19 mouse cellular contexts compared by ENCODE assay signal in genomic region chr1:135714901-135715609, GRCm38 (mm10). TPM values are rescaled to one million over a fixed set of nuclear protein-coding genes. Genes with fewer than 3 reads are reported as not detected.
DNase-seq lines count a peak whose midpoint lies in the region; ATAC-seq and TF ChIP-seq lines count a peak whose summit lies in the region.
"Had no signal": no experiment of that assay in that cellular context is flagged by ENCODE, and none has a peak within 500 bp of the region (broad histone marks: within the 10 kb centered on the region; RNA-seq: fewer than 3 reads in every experiment).

No protein-coding gene starts in this region.

- no peak for TF ChIP-seq CTCF in bone marrow, adult 2 months (IDR thresholded peaks at IDR 0.05; ENCODE audit: control insufficient read depth, insufficient read depth, low read length)

- H3K27me3 ChIP-seq in heart, embryonic 12.5 days (replicated peaks), result no peaks in the 10 kb centered on the region
- no peaks in the 10 kb centered on the region for H3K27me3 ChIP-seq in liver, embryonic 13.5 days
- H3K27me3 ChIP-seq: kidney, embryonic 15.5 days; limb, embryonic 12.5 days; neural tube, embryonic 15.5 days had no signal

- no peak overlapping the region for H3K9ac ChIP-seq in heart, embryonic 12.5 days
- H3K9ac ChIP-seq in liver, embryonic 13.5 days, result peak overlapping the region; percentile 26; the same call in 1 of the 2 replicates
- H3K9ac ChIP-seq: kidney, embryonic 15.5 days; limb, embryonic 12.5 days; neural tube, embryonic 15.5 days had no signal

- peak; percentile 51 for ATAC-seq in heart, embryonic 12.5 days (ENCODE audit: insufficient number of reproducible peaks, low FRiP score)
- peak; percentile 83 for ATAC-seq in liver, embryonic 13.5 days (ENCODE audit: low read depth)
- ATAC-seq in monocyte, adult 5-6 weeks (replicated peaks; ENCODE audit: insufficient number of reproducible peaks, low FRiP score, low TSS enrichment, poor library complexity, severe bottlenecking), result no peak
- ATAC-seq: forebrain, embryonic 16.5 days had no signal

- H3K4me2 ChIP-seq in heart, embryonic 12.5 days, result no peak overlapping the region; the same call in 1 of the 2 replicates
- H3K4me2 ChIP-seq in liver, embryonic 13.5 days, result peak overlapping the region; percentile 41
- H3K4me2 ChIP-seq: kidney, embryonic 15.5 days; limb, embryonic 12.5 days; neural tube, embryonic 15.5 days had no signal

- no peak for TF ChIP-seq POLR2A in bone marrow, adult 2 months (IDR thresholded peaks at IDR 0.05; ENCODE audit: borderline replicate concordance, control insufficient read depth, low read depth, low read length)

- no peaks in the 10 kb centered on the region for H3K9me3 ChIP-seq in heart, embryonic 12.5 days (replicated peaks)
- H3K9me3 ChIP-seq in liver, embryonic 13.5 days (replicated peaks), result no peaks in the 10 kb centered on the region
- H3K9me3 ChIP-seq: hindbrain, embryonic 10.5 days; kidney, embryonic 15.5 days; limb, embryonic 12.5 days; midbrain, embryonic 10.5 days; neural tube, embryonic 15.5 days had no signal

- no peak for DNase-seq in heart, adult 18-20 months
- DNase-seq in ES-CJ7 (ENCODE audit: low read depth, low spot score), result peak; percentile 92
- no peak for DNase-seq in liver, embryonic 13.5 days
- DNase-seq in layer of hippocampus, adult 11-12 months (ENCODE audit: low spot score), result no peak
- DNase-seq in layer of hippocampus, adult 18-20 months (ENCODE audit: low spot score in 2 of 2), result no peak
- DNase-seq: B cell, adult 2 months; cerebellum, adult 11 months; gastrocnemius, postnatal 10 days; thymus, adult 18-20 months had no signal

- 24% methylated on average over 3 of the region's 3 CpGs for WGBS in heart, embryonic 12.5 days
- WGBS in bone marrow, adult 2 months, result 21% methylated on average over 3 of the region's 3 CpGs
- 12% methylated on average over 3 of the region's 3 CpGs for WGBS in liver, embryonic 13.5 days (ENCODE audit: insufficient replicate concordance)

- H3K4me3 ChIP-seq in heart, embryonic 12.5 days, result no peak overlapping the region
- H3K4me3 ChIP-seq in bone marrow, adult 2 months (replicated peaks; ENCODE audit: control insufficient read depth, low read depth, low read length), result no peak overlapping the region
- H3K4me3 ChIP-seq in liver, embryonic 13.5 days (replicated peaks), result no peak overlapping the region
- H3K4me3 ChIP-seq: hindbrain, embryonic 10.5 days; kidney, embryonic 15.5 days; layer of hippocampus, adult 2 months; limb, embryonic 12.5 days; midbrain, embryonic 10.5 days; neural tube, embryonic 15.5 days had no signal

- H3K27ac ChIP-seq in heart, embryonic 12.5 days (ENCODE audit: poor library complexity, severe bottlenecking), result peak overlapping the region; percentile 92
- H3K27ac ChIP-seq in bone marrow, adult 2 months (ENCODE audit: control insufficient read depth, insufficient read depth, low read depth, low read length, poor library complexity), result peak overlapping the region; percentile 22; the same call in 1 of the 2 replicates
- H3K27ac ChIP-seq in liver, embryonic 13.5 days, result peak overlapping the region; percentile 88
- H3K27ac ChIP-seq: hindbrain, embryonic 10.5 days; kidney, embryonic 15.5 days; layer of hippocampus, adult 2 months; limb, embryonic 12.5 days; midbrain, embryonic 10.5 days; neural tube, embryonic 15.5 days had no signal

- no peaks in the 10 kb centered on the region for H3K36me3 ChIP-seq in heart, embryonic 12.5 days
- no peaks in the 10 kb centered on the region for H3K36me3 ChIP-seq in liver, embryonic 13.5 days
- H3K36me3 ChIP-seq: hindbrain, embryonic 10.5 days; kidney, embryonic 15.5 days; limb, embryonic 12.5 days; midbrain, embryonic 10.5 days; neural tube, embryonic 15.5 days had no signal

- peaks cover 42% of the 10 kb centered on the region for H3K4me1 ChIP-seq in heart, embryonic 12.5 days (replicated peaks)
- peaks cover 3% of the 10 kb centered on the region; the same call in 1 of the 2 replicates for H3K4me1 ChIP-seq in bone marrow, adult 2 months (ENCODE audit: control insufficient read depth, insufficient read depth, low read length)
- H3K4me1 ChIP-seq in liver, embryonic 13.5 days (replicated peaks), result peaks cover 39% of the 10 kb centered on the region

RNA-seq across cellular contexts. Expression of gene Csrp1, which starts 4.8 kb away (rescaled TPM):
- polyA plus RNA-seq in heart, embryonic 12.5 days (2016; fragmentation: Nextera tagmentation; extraction: Ambion mirVana), result 266 and 270 TPM in 2 replicates
- 10 to 100 TPM; 47.0 to 51.1 TPM for total RNA-seq in heart, adult 18-20 months (2021)
- 61.5 and 109 TPM in 2 replicates for polyA plus RNA-seq in bone marrow, adult 2 months (2011; ENCODE audit: insufficient read depth, insufficient read length, low replicate concordance, missing spikeins)
- 33.8 and 36.8 TPM in 2 replicates for polyA plus RNA-seq in liver, embryonic 13.5 days (2015; fragmentation: Nextera tagmentation; extraction: Ambion mirVana)
- 25.1 to 38.6 TPM (median 32.4 TPM) in 3 replicates for total RNA-seq in monocyte, adult 5-6 weeks (2017)
- total RNA-seq in layer of hippocampus, adult 18-20 months (2021), result 100 to 1,000 TPM; 272 to 277 TPM

RNA-seq across cellular contexts. Expression of gene Phlda3, which starts 50.9 kb away (rescaled TPM):
- polyA plus RNA-seq in heart, embryonic 12.5 days (2016; fragmentation: Nextera tagmentation; extraction: Ambion mirVana), result 73.0 and 74.1 TPM in 2 replicates
- 10 to 100 TPM; 11.0 to 11.7 TPM for total RNA-seq in heart, adult 18-20 months (2021)
- 7.6 TPM in 1 of 2 replicates, not detected in the other for polyA plus RNA-seq in bone marrow, adult 2 months (2011; ENCODE audit: insufficient read depth, insufficient read length, low replicate concordance, missing spikeins)
- polyA plus RNA-seq in liver, embryonic 13.5 days (2015; fragmentation: Nextera tagmentation; extraction: Ambion mirVana), result 5.7 and 7.1 TPM in 2 replicates
- total RNA-seq in monocyte, adult 5-6 weeks (2017), result 0.39 to 7.4 TPM (median 1.4 TPM) in 3 replicates
- 10 to 100 TPM; 13.2 to 13.9 TPM for total RNA-seq in layer of hippocampus, adult 18-20 months (2021)

Comparison
In these comparisons a context has a peak if more than half of its experiments do, and no peak if none do; other contexts are left out.
1. H3K27ac ChIP-seq: peak in every context shown above with its lines; median percentile 92 in heart, embryonic 12.5 days; 88 in liver, embryonic 13.5 days; 22 in bone marrow, adult 2 months.